Mouse (Mus musculus) layer of hippocampus, postnatal 10 days (tissue): ENCODE data around the gene Vmn1r160. TPM values are rescaled to one million over a fixed set of nuclear protein-coding genes. Genes with fewer than 3 reads are reported as not detected.
"Not testable (repeated sequence)": the region's sequence is repeated elsewhere in the genome, so short reads cannot be mapped to it uniquely, and the experiment has no call there.

ENCODE experiments used
- DNase-seq, 2 experiments: peaks; one replicate each; pipeline ENCODE4 v3.0.0; 2021; ENCODE audit warnings: low spot score in 2 of 2
- long read RNA-seq: library from polyadenylated mRNA; stranded (forward); transcript quantifications from one replicate; pipeline ENCODE4 v2.0.0, GENCODE M21; 2023
- total RNA-seq, 2 experiments: library from RNA; stranded (reverse); gene quantifications; 2 replicates each; pipeline ENCODE4 v1.2.3; 2021

Vmn1r160 gene
- not detected for total RNA-seq
- long read RNA-seq, result 0 reads

DNA sequence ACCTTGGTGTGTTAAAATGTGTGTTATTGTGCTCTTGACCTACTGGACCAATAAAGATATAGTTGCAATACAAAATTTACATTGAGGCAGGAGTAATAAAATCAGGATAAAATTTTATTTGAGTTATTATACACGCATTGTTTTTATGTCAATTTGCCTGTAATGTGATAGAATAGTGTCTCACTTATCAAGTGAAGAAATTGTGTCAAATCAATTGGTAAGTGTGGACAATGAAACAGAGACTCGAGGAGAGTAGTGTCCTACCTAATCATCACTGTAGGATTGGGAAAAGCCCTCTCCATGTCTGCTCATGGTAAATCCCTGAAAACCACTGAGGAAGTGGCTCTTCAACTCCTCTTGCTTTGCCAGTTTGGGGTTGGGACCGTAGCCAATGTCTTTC is at the start of gene Vmn1r160:
Vmn1r160 (plus strand) TSS at position 301 of the 400 bp plus-strand sequence.
- DNase-seq, result not testable (repeated sequence)

DNA sequence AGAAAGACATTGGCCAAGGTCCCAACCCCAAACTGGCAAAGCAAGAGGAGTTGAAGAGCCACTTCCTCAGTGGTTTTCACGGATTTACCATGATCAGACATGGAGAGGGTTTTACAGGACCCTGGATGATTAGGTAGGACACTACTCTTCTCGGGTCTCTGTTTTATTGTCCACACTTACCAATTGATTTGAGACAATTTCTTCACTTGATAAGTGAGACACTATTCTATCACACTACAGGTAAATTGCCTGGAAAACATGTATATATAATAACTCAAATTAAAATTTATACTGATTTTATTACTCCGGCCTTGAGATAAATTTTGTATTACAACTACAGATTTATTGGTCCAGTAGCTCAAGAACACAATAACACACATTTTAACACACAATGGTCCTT is 27.5 kb upstream of the Vmn1r160 start, which contains the start of gene Vmn1r159:
Vmn1r159 (minus strand) TSS at position 101 of the 400 bp plus-strand sequence.
- DNase-seq, result not testable (repeated sequence)

Other genes with a start within 250 kb of the Vmn1r160 start
- gene Vmn1r155, start 213.2 kb upstream of the Vmn1r160 start, total RNA-seq, result not detected
- not detected for gene Gm8693, start 178.9 kb upstream of the Vmn1r160 start, total RNA-seq
- not detected for gene Gm4567, start 151.5 kb upstream of the Vmn1r160 start, total RNA-seq
- not detected for gene Vmn1r157, start 109.5 kb upstream of the Vmn1r160 start, total RNA-seq
- not detected for gene Vmn1r158, start 80.4 kb upstream of the Vmn1r160 start, total RNA-seq
- not detected for gene Vmn1r159, start 27.6 kb upstream of the Vmn1r160 start, total RNA-seq
- not detected for gene Gm4214, start 113.4 kb downstream of the Vmn1r160 start, total RNA-seq
- not detected for gene Gm4216, start 148.7 kb downstream of the Vmn1r160 start, total RNA-seq
- gene Vmn1r163, start 184.3 kb downstream of the Vmn1r160 start, total RNA-seq, result not detected
- not detected for gene Gm8720, start 196.2 kb downstream of the Vmn1r160 start, total RNA-seq